Mouse (Mus musculus) frontal cortex, postnatal 14 days (tissue): ENCODE results near the gene Ccdc15.

ENCODE experiments used
- DNase-seq, 2 experiments: peaks; one replicate each; pipeline ENCODE4 v3.0.0; 2022; ENCODE audit warnings: low spot score in 2 of 2

Ccdc15 gene

DNA sequence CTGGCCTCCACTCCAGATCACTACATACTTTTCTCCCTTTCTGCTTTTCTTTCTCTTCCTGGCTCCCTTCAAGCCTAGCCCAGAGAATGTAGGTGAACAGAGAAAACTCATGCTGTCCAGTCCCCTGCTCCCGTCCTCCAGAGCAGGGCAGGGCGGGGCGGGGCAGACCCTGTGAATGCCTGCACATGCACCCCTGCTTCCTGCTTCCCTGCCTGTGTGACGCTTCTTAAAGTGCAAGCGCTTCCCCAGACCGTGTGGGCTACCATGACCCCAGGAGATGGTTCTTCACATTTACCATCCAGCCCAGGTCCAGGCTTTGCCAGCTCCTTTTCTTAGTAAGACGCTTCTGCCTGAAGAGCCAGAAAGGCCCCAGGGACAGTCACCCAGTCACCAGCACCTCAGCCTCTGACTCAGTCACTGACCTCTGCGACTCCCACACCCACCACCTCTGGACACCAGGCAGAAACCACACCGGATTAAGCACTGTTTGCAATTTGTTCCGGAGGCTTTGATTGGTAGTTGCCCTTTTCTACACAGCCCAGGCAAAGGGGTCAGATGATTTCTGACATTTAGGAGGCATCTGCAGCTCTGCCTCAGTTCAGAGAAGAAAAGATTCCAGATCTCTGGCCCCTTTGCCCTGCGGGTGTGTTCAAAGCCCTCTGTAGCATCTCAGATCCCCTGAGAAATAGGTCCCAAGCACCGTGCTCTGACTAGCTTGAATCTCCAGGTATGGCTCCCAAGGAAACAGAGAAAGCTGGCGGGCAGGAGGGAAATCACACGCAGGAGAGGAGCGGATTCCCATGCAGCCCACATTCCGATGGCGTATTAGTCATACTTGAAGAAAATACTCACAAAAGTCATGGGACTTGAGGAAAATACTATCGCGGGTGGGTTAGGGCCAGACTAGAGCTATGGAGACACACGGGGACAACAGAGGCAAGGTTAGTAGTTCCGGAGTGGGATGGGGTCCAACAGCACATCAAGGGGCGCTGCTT, 115.7 kb downstream of the Ccdc15 start:
- DNase-seq: no peak

DNA sequence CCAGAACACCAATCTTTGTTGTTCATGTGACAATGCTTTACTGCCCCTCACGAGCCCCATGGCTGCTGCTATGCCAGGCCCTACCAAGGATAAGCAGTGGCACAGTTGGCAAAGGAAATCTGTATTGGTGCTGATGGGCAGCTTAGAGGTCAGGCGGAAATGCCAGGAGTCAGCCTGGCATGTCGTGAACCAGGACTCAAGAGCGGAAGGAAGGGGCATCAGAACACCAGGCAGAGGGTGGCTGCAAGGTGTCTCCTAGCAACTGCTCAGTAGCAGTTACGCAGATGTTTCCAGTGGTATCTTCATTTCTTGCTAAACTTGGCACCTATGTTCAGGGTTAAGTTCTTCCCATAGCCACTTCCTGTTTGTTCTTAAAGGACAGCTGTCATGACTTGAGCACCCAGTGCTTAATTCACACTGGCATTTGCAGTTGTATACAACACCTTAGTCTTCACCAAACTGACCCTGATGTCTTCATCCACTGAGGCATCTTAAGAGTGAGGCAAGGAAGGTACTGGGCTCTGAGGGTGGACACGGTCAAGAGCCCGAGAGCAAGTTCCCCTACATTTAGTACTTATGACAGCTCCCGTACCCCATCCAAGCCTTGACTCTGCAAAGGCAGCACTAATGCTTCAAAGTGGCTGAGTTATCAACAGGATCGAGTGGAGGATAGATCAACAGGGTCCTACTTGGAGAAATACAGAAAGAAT, 117.6 kb downstream of the Ccdc15 start:
- no peak for DNase-seq

DNA sequence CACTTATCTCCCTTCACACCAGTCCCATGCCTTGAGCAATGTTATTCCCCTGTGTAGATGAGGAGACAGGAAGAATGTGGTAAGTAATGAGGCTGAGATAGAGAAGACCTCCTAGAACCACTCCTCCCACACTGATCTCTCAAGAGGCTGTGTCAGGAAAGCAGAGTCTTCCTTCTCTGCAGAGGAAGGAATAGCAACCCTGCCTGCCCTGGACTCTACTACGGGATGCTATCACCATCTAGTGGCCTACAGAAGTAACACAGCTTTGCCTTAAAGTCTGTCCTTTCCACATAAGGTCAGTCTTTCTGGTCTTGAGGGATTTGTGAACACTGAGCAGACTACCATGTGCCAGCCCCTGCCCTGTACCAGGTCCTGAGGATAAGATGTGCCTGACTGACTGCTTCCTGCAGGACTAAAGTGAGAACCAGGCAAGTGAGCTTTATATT, 118.3 kb downstream of the Ccdc15 start:
- DNase-seq: peak; percentile 51 to 68
